Mouse (Mus musculus) liver, embryonic 14.5 days (tissue): ENCODE results near the gene Rab27a. TPM values are rescaled to one million over a fixed set of nuclear protein-coding genes. Genes with fewer than 3 reads are reported as not detected.
A peak's percentile ranks its signal among the peaks of the same experiment; 100 is the strongest.

ENCODE experiments used
- ATAC-seq: fragments of 200-750 bp; cut with Nextera tagmentation; 2 replicates; pipeline ENCODE4 v1.8.0; 2017; ENCODE audit warnings: moderate number of reproducible peaks, mild to moderate bottlenecking, moderate library complexity; ENCODE audit not compliant: insufficient read depth
- DNase-seq, 3 experiments: peaks; one replicate each; pipeline ENCODE4 v3.0.0-alpha.2; 2012 to 2013; ENCODE audit warnings: low read depth in 3 of 3, low spot score in 3 of 3
- H3K27ac ChIP-seq: fragments of 300-500 bp; sonication (generic); 2 replicates; pipeline ENCODE4 v1.5.1; 2014; ENCODE audit warnings: moderate library complexity, mild to moderate bottlenecking, control low read depth, inconsistent platforms
- H3K27me3 ChIP-seq: fragments of 300-500 bp; sonication (generic); 2 replicates; pipeline ENCODE4 v1.6.1; 2014; ENCODE audit warnings: mild to moderate bottlenecking, low read length, moderate library complexity; ENCODE audit not compliant: control insufficient read depth, insufficient read depth
- H3K36me3 ChIP-seq: fragments of 300-500 bp; sonication (generic); replicated peaks from 2 replicates; pipeline ENCODE4 v1.6.1; 2014; ENCODE audit warnings: low read depth; ENCODE audit not compliant: control insufficient read depth, insufficient read depth
- H3K4me1 ChIP-seq, 2 experiments: fragments of 200-500 bp in 1 of 2; fragments of 300-500 bp in 1 of 2; sonication (generic) in 1 of 2; replicated peaks; 2 replicates each; pipeline ENCODE4 v1.6.1; 2012 to 2014; ENCODE audit warnings: antibody characterized with exemption in 1 of 2, inconsistent platforms in 1 of 2, low read length in 1 of 2; ENCODE audit not compliant: control insufficient read depth in 2 of 2, insufficient read depth in 2 of 2
- H3K4me2 ChIP-seq: fragments of 300-500 bp; sonication (generic); 2 replicates; pipeline ENCODE4 v1.6.1; 2014; ENCODE audit warnings: low read depth, mild to moderate bottlenecking, control low read depth, moderate library complexity
- H3K4me3 ChIP-seq, 2 experiments: fragments of 200-500 bp in 1 of 2; fragments of 300-500 bp in 1 of 2; sonication (generic) in 1 of 2; 2 replicates each; pipeline ENCODE4 v1.5.1; 2012 to 2014; ENCODE audit warnings: low read depth in 2 of 2, low read length in 2 of 2, mild to moderate bottlenecking in 2 of 2, control low read depth in 1 of 2, inconsistent platforms in 1 of 2, moderate library complexity in 1 of 2; ENCODE audit not compliant: insufficient read depth in 1 of 2
- H3K9ac ChIP-seq: fragments of 300-500 bp; sonication (generic); replicated peaks from 2 replicates; pipeline ENCODE4 v1.6.1; 2014; ENCODE audit warnings: mild to moderate bottlenecking, control low read depth, moderate library complexity
- H3K9me3 ChIP-seq: fragments of 300-500 bp; sonication (generic); 2 replicates; pipeline ENCODE4 v1.6.1; 2016; ENCODE audit warnings: low read length, mixed read lengths; ENCODE audit not compliant: control insufficient read depth
- CTCF ChIP-seq: IDR thresholded peaks from 2 replicates; pipeline ENCODE4 v1.5.1; 2016; ENCODE audit warnings: antibody characterized with exemption, low read depth, control low read depth
- EP300 ChIP-seq: IDR thresholded peaks from 2 replicates; pipeline ENCODE4 v1.6.1; 2016; ENCODE audit warnings: antibody characterized with exemption, low read depth
- WGBS: fragments of 180-500 bp; shearing (Covaris S2); extraction: QIAGEN DNeasy Blood & Tissue Kit; methylation state at CpG from one replicate; pipeline ENCODE4 v1.1.7; 2014; ENCODE audit not compliant: insufficient replicate concordance; 5-methylcytosine and 5-hydroxymethylcytosine counted together
- polyA plus RNA-seq, 2 experiments: library from polyadenylated mRNA; depleted of rRNA in 1 of 2; stranded (reverse) in 1 of 2; unstranded in 1 of 2; fragments of >200 nt; fragmentation: Nextera tagmentation in 1 of 2; extraction: Ambion mirVana in 1 of 2; gene quantifications; 2 replicates each; pipeline versions ENCODE4 v1.2.1 to v1.2.3; 2012 to 2014

The Rab27a gene
- polyA plus RNA-seq, 2 experiments = 1.6 to 2.8 TPM

DNA sequence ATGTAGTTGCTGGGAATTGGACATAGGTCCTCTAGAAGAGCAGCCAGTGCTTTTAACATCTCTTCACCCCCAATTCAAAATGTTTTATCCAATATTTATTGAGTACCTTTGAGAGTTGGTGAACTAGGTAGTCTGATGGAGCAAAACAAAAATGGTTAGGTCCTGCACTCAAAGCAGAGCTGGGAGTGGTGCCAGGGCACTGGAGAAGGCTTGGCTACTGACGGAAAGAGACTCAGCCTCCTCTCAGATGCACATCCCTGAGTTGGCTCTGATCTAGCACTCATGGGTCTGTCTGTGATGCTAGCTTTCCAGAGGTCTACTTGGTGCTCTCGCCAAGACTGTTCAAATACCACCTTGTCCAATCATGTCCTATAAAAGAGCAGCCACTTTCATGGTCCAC lies 53.2 kb downstream of the Rab27a start:
- Histone ChIP-seq H3K27ac (no peak overlapping the region), H3K9ac (no peak overlapping the region), H3K4me2 (no peak overlapping the region), H3K36me3 (no peaks in the 10 kb centered on the region), H3K27me3 (peaks cover 4% of the 10 kb centered on the region), H3K9me3 (no peaks in the 10 kb centered on the region), H3K4me3 (no peak overlapping the region), H3K4me1 (no peaks in the 10 kb centered on the region)
- ATAC-seq (no peak), DNase-seq (no peak)
- no peak for TF ChIP-seq EP300
- no peak for TF ChIP-seq CTCF
- 60% methylated on average over 2 of the region's 2 CpGs for WGBS

DNA sequence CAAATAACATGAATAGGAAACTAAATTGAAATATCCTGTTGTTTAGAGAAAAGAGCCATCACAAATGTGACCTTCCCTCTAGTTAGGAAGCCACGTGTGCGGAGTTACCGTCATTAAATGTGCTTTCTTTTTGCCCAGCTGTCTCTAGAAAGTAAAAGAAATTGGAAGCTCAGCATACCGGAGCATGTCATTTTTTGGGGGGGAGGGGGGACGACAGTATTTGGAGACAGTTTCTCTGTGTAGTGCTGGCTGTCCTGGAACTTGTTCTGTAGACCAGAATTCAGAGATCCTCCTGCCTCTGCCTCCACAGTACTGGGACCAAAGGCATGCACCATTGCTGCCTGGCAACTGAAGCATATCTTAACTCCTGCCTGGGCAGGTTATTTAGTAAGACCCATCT lies 56.9 kb downstream of the Rab27a start, which contains the start of gene Khdc3:
TSS of gene Khdc3 (plus strand) at position 301 of the 400 bp plus-strand sequence.
- Histone ChIP-seq H3K27me3 (peaks cover 16% of the 10 kb centered on the region), H3K9me3 (no peaks in the 10 kb centered on the region), H3K9ac (no peak within 1 kb of the TSS), H3K4me1 (no peaks in the 10 kb centered on the region), H3K4me3 (no peak within 1 kb of the TSS), H3K27ac (no peak within 1 kb of the TSS), H3K36me3 (no peaks in the 10 kb centered on the region), H3K4me2 (no peak within 1 kb of the TSS)
- 81% methylated on average over 5 of the region's 5 CpGs for WGBS
- DNase-seq (no peak), ATAC-seq (no peak)
- TF ChIP-seq EP300 = no peak
- TF ChIP-seq CTCF = no peak

DNA sequence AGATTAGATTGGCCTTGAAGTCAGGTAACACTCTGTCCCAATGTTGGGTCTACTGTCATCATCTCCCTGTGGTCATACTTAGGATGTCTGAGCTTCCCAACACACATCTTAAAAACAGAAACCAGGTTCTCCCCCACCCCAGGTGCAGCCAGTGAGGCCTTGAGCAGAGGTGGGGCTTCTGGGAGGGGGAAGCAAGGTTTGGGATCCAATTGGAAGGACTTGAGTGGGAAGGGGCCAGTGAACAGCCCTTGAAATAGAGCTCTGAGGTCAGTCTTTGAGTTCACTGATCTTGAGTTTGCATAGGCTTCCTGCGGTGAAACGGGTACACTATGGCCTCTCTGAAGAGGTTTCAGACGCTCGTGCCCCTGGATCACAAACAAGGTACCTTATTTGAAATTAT lies 57.5 kb downstream of the Rab27a start, which contains the start of gene Gm20509:
TSS of gene Gm20509 (plus strand) at position 290 of the 400 bp plus-strand sequence.
- Histone ChIP-seq H3K27me3 (peaks cover 16% of the 10 kb centered on the region), H3K9me3 (no peaks in the 10 kb centered on the region), H3K4me3 (peak within 1 kb of the TSS; percentile 8 to 36; a peak in 3 of 4 replicates), H3K4me2 (peak within 1 kb of the TSS; percentile 63), H3K27ac (no peak within 1 kb of the TSS), H3K9ac (no peak within 1 kb of the TSS), H3K4me1 (no peaks in the 10 kb centered on the region), H3K36me3 (no peaks in the 10 kb centered on the region)
- ATAC-seq (no peak), DNase-seq (no peak)
- TF ChIP-seq CTCF (no peak), EP300 (no peak)
- WGBS = 78% methylated on average over 4 of the region's 4 CpGs

DNA sequence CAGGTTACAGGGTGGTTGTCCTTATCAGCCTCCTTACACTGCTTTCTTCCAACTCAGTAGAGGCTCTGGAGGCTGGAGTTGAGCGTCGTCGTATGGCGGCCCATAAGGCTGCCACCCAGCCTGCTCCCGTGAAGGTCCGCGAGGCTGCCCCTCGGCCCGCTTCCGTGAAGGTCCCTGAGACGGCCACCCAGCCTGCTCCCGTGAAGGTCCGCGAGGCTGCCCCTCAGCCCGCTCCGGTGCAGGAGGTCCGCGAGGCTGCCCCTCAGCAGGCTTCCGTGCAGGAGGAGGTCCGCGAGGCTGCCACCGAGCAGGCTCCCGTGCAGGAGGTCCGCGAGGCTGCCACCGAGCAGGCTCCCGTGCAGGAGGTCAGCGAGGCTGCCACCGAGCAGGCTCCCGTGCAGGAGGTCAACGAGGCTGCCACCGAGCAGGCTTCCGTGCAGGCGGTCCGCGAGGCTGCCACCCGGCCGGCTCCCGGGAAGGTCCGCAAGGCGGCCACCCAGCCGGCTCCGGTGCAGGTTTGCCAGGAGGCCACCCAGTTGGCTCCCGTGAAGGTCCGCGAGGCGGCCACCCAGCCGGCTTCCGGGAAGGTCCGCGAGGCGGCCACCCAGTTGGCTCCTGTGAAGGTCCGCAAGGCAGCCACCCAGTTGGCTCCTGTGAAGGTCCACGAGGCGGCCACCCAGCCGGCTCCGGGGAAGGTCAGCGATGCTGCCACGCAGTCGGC lies 58.7 kb downstream of the Rab27a start:
- ATAC-seq = no peak

DNA sequence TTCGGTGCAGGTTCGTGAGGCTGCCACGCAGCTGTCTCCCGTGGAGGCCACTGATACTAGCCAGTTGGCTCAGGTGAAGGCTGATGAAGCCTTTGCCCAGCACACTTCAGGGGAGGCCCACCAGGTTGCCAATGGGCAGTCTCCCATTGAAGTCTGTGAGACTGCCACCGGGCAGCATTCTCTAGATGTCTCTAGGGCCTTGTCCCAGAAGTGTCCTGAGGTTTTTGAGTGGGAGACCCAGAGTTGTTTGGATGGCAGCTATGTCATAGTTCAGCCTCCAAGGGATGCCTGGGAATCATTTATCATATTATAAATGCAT lies 59.2 kb downstream of the Rab27a start:
- peaks cover 16% of the 10 kb centered on the region for H3K27me3 ChIP-seq
- H3K36me3 ChIP-seq = no peaks in the 10 kb centered on the region
- H3K4me1 ChIP-seq = no peaks in the 10 kb centered on the region
- DNase-seq (no peak), ATAC-seq (no peak)
- WGBS = 38% methylated on average over 5 of the region's 5 CpGs
- peak overlapping the region in 1 of 2 experiments; percentile 36; a peak in 2 of 4 replicates for H3K4me3 ChIP-seq
- no peak overlapping the region for H3K27ac ChIP-seq
- H3K4me2 ChIP-seq = peak overlapping the region; percentile 63
- TF ChIP-seq EP300 = no peak
- TF ChIP-seq CTCF = no peak
- no peak overlapping the region for H3K9ac ChIP-seq
- H3K9me3 ChIP-seq = no peaks in the 10 kb centered on the region

More for the DNA sequence above, 58.7 kb downstream of the Rab27a start:
- Histone ChIP-seq H3K27ac (no peak overlapping the region), H3K9ac (no peak overlapping the region), H3K4me3 (peak overlapping the region; percentile 8 to 36; a peak in 3 of 4 replicates), H3K27me3 (peaks cover 16% of the 10 kb centered on the region), H3K36me3 (no peaks in the 10 kb centered on the region), H3K4me2 (peak overlapping the region; percentile 63), H3K9me3 (no peaks in the 10 kb centered on the region), H3K4me1 (no peaks in the 10 kb centered on the region)
- no peak for DNase-seq
- no peak for TF ChIP-seq CTCF
- no peak for TF ChIP-seq EP300
- WGBS = 5% methylated on average over 60 of the region's 60 CpGs
